Mouse (Mus musculus) layer of hippocampus, adult 2 months (tissue): ENCODE results near the gene Prss35. TPM values are rescaled to one million over a fixed set of nuclear protein-coding genes. Genes with fewer than 3 reads are reported as not detected.

Source experiments
- DNase-seq, 2 experiments: peaks; one replicate each; pipeline ENCODE4 v3.0.0; 2022; ENCODE audit warnings: low spot score in 2 of 2
- H3K27ac ChIP-seq: fragments of 200-600 bp; 2 replicates; pipeline ENCODE4 v1.8.1; 2022
- H3K4me3 ChIP-seq: fragments of 200-600 bp; 2 replicates; pipeline ENCODE4 v1.8.1; 2022; ENCODE audit warnings: mild to moderate bottlenecking
- CTCF ChIP-seq: fragments of 200-600 bp; conservative IDR thresholded peaks from 2 replicates; pipeline ENCODE4 v1.8.1; 2022; ENCODE audit warnings: antibody characterized with exemption, mild to moderate bottlenecking, moderate library complexity
- total RNA-seq, 2 experiments: library from RNA; stranded (reverse); gene quantifications; 2 replicates each; pipeline ENCODE4 v1.2.3; 2021

Prss35 gene
- total RNA-seq, 2 experiments from 2014 or later = 5.3 to 5.9 TPM

DNA sequence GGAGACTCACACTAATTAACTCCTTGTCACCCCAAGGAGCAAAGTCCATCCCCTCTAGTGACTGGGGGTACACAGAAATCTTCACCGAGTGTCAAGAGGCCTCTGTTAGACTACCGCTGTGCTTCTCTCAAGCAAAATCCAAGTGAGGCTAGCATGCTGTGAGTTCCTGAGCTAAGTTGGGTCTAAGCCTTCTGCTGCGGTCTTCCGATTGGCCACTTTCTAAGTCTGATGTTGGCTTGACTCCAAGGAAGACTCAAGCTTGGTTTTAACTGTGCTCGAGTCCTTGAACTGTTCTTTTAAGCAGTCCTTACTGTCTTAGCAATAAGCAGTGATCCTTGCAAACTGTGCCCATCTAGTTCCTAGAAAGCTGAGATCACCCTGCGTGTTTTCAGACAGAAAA is 45.7 kb downstream of the Prss35 start:
- Histone ChIP-seq H3K4me3 (no peak overlapping the region), H3K27ac (no peak overlapping the region)
- no peak for DNase-seq
- TF ChIP-seq CTCF = no peak

DNA sequence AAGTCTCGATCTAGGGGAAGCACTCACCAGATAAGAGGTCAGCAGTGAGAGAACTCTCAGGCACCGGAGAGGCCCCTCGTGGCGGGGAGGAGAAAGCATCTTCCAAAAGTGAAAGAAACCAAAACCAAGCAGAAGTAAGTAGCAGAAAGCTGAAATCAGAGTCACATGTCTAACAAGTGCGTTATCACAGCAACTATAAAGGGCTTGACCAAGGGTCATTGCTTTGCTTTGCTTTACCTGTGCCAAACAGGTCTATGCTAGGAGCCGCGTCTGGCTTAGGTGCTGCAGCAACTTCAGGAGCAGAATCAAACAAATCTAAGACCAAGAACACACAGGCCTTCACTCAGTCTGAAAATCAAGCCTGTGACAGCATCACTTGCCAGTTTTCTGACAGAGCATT is 48.5 kb downstream of the Prss35 start:
- TF ChIP-seq CTCF = no peak
- no peak overlapping the region for H3K27ac ChIP-seq

DNA sequence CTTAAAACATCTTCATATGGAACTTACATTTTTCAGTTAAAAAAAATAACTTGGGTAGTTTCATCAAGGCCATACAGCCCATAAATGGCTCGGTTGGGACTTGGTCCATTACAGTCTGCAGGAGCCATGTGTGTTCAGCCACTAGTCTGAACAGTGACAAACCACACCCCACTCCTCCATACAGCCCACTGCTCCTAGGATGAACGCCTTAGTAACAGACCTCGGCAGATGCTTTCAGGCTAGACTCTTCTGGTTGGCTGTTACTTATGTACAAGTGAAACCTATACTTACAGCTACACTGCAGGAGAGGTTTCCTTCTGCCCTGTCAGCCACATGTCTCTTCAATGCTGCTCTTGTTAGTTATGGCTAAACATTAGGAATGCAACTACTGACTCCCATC is 51.8 kb downstream of the Prss35 start:
- H3K4me3 ChIP-seq = no peak overlapping the region
- no peak for DNase-seq
- H3K27ac ChIP-seq = no peak overlapping the region
- no peak for TF ChIP-seq CTCF

More for the DNA sequence above, 48.5 kb downstream of the Prss35 start:
- no peak for DNase-seq
- H3K4me3 ChIP-seq = no peak overlapping the region

DNA sequence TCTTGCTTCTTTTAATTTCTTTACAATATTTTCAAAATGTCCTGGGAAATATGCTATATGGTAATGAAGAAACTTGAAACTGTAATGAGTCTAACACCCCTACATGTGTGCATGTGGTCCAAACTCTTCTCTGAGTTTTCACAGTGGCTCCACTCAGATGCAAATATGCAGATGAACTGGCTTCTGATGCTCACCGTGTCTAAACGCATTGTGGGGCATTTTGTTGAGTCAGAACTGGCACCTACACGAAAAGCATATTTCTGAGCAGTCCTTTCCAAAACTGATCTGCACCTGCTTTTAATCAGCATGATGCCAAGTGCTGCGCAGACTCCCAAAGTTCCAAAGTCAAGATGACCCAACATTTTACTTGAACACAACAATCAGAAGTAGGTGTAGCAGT is 54.1 kb downstream of the Prss35 start:
- no peak overlapping the region for H3K4me3 ChIP-seq
- DNase-seq = no peak
- no peak for TF ChIP-seq CTCF

DNA sequence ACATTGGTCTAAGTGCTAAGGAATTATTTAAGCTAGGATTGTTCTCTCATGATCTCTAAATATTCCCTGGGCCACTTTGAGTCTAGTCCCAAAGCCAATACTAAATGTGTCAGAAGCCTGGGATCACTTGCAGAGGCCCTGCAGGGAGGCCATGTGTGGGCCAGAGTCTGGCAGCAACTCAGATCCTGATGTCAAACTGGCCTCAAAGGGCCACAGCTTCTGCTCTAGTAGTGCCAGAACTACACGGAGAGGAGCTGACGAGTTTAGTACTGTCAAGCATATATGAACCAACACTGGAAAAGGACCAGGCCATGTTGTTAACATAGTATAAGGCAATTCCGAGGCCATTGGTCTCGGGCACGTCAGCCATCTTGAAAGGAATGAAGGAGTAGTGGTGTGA is 54.7 kb downstream of the Prss35 start:
- Histone ChIP-seq H3K27ac (no peak overlapping the region), H3K4me3 (no peak overlapping the region)
- no peak for DNase-seq
- no peak for TF ChIP-seq CTCF

More for the DNA sequence above, 54.1 kb downstream of the Prss35 start:
- no peak overlapping the region for H3K27ac ChIP-seq

DNA sequence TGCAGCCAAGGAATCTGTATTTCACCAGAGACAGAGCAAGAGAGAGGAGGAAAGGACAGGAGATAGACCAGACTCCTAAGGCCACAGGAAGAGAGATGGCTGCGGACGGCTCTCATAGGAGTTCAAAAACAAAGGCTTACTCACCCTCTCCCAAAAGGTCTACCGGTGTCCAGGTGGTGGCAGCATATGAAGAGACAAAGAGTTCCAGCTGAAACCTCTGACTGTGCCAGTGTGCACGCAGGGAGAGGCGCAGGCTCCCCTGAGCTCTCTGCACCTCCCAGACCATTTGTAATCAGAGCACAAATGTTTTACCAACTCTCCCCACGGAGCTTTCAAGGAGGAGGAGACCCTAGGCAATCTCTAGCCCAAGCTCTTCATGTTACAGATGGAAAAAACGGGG is 55.2 kb downstream of the Prss35 start:
- TF ChIP-seq CTCF = no peak
- Histone ChIP-seq H3K27ac (0 out of 2 replicates have a peak overlapping the region, but pooled peaks have one; percentile 7), H3K4me3 (no peak overlapping the region)
- DNase-seq = no peak

DNA sequence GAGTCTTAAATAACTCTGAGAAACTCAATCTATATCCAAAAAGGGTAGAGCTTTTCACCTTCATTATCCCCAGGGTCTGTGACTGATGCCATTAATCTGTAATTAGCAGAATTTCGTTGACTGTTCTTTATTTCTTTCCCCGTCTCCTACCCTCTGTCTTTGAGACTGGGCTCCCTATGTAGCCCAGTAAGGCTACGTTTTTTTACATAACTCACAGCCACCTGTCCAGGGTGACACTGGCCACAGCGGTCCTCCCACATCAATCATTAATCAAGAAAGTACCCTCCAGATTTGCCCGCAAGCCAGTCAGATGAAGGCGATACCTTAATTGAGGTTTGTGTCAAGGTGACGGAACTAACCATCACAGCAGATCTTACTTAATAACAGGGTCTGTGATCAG is 55.6 kb downstream of the Prss35 start:
- no peak for DNase-seq
- no peak overlapping the region for H3K27ac ChIP-seq
- no peak overlapping the region for H3K4me3 ChIP-seq
- TF ChIP-seq CTCF = no peak

DNA sequence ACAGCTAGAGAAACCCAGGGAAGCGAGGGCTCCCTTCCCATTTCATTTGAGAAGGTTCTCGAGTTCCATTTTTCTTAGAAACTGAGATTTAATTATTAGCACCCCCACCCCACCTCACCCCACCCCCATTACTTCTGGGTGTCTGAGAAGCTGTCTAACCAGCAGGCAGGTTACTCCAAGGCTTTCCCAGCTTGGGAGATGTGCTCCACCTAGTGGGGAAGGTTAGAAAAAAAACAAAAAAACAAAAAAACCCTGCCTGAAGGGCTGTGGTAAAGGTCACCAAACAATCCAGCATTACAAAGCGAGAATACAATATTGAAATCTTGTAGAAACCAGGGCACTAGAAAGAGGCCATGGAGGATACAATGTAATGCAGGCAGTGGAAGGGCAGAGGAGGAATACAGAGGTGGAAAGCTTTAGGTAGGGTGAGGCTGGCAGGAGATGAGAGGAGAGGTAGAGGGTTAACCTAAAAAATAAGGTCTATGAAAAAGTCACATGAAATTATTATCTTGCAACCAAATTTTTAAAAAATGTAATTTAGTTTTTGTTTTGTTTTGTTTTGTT is 57.2 kb downstream of the Prss35 start:
- peak in 1 of 2 experiments; percentile 27 for DNase-seq
- no peak overlapping the region for H3K27ac ChIP-seq
- peak; percentile 75 for TF ChIP-seq CTCF
- no peak overlapping the region for H3K4me3 ChIP-seq

Other genes with a start within 250 kb of the Prss35 start
- 10 to 100 TPM; 14.6 to 15.6 TPM for gene Pgm3, start 171.8 kb upstream of the Prss35 start, total RNA-seq
- 10 to 100 TPM; 28.2 TPM for gene Rwdd2a, start 171.7 kb upstream of the Prss35 start, total RNA-seq
- gene Me1, start 47.7 kb upstream of the Prss35 start, total RNA-seq = 10 to 100 TPM; 63.2 to 63.9 TPM
- 100 to 1,000 TPM; 395 to 402 TPM for gene Snap91, start 137.0 kb downstream of the Prss35 start, total RNA-seq